Comparison of ENCODE assay signal across 23 mouse cellular contexts in genomic region chr9:95564047-95564446, GRCm38 (mm10). TPM values are rescaled to one million over a fixed set of nuclear protein-coding genes. Genes with fewer than 3 reads are reported as not detected.
A peak's percentile ranks its signal among the peaks of the same experiment; 100 is the strongest.
DNase-seq lines count a peak whose midpoint lies in the region; ATAC-seq and TF ChIP-seq lines count a peak whose summit lies in the region.
"Had no signal": no experiment of that assay in that cellular context is flagged by ENCODE, and none has a peak within 500 bp of the region (broad histone marks: within the 10 kb centered on the region; RNA-seq: fewer than 3 reads in every experiment).

No protein-coding gene starts in this region.

- TF ChIP-seq EP300 in liver, embryonic 14.5 days (IDR thresholded peaks at IDR 0.05; ENCODE audit: low read depth): no peak

- no peak for ATAC-seq in liver, embryonic 11.5 days (replicated peaks; ENCODE audit: low FRiP score)
- no peak for ATAC-seq in liver, embryonic 14.5 days (ENCODE audit: insufficient read depth)
- ATAC-seq in monocyte, adult 5-6 weeks (replicated peaks; ENCODE audit: insufficient number of reproducible peaks, low FRiP score, low TSS enrichment, poor library complexity, severe bottlenecking): no peak
- ATAC-seq: CD4-positive, CD25-positive, alpha-beta regulatory T cell, adult 4 months; forebrain, embryonic 15.5 days; midbrain, embryonic 15.5 days; Patski had no signal

- H3K4me3 ChIP-seq in liver, embryonic 11.5 days (ENCODE audit: low read depth, low read length): no peak overlapping the region
- H3K4me3 ChIP-seq in liver, embryonic 14.5 days (ENCODE audit: insufficient read depth in 1 of 2, low read depth in 2 of 2, low read length in 2 of 2): no peak overlapping the region
- H3K4me3 ChIP-seq: embryonic facial prominence, embryonic 15.5 days; forebrain, embryonic 15.5 days; hindbrain, embryonic 15.5 days; limb, embryonic 12.5 days; midbrain, embryonic 15.5 days; myocyte; neural tube, embryonic 13.5 days had no signal

- H3K9me3 ChIP-seq in liver, embryonic 11.5 days (ENCODE audit: control insufficient read depth, low read length): no peaks in the 10 kb centered on the region
- no peaks in the 10 kb centered on the region for H3K9me3 ChIP-seq in liver, embryonic 14.5 days (ENCODE audit: control insufficient read depth, low read length)
- H3K9me3 ChIP-seq: embryonic facial prominence, embryonic 15.5 days; forebrain, embryonic 15.5 days; hindbrain, embryonic 15.5 days; limb, embryonic 12.5 days; midbrain, embryonic 15.5 days; neural tube, embryonic 13.5 days had no signal

- 63% methylated on average over 4 of the region's 4 CpGs for WGBS in liver, embryonic 11.5 days
- 47% methylated on average over 4 of the region's 4 CpGs for WGBS in liver, embryonic 14.5 days (ENCODE audit: insufficient replicate concordance)

- no peak overlapping the region for H3K27ac ChIP-seq in liver, embryonic 11.5 days (ENCODE audit: low read depth, low read length)
- no peak overlapping the region for H3K27ac ChIP-seq in liver, embryonic 14.5 days
- H3K27ac ChIP-seq: embryonic facial prominence, embryonic 15.5 days; forebrain, embryonic 15.5 days; hindbrain, embryonic 15.5 days; limb, embryonic 12.5 days; midbrain, embryonic 15.5 days; neural tube, embryonic 13.5 days had no signal

- H3K9ac ChIP-seq in liver, embryonic 11.5 days (ENCODE audit: low read depth, low read length): no peak overlapping the region
- H3K9ac ChIP-seq in liver, embryonic 14.5 days (replicated peaks): no peak overlapping the region
- H3K9ac ChIP-seq: embryonic facial prominence, embryonic 15.5 days; forebrain, embryonic 15.5 days; hindbrain, embryonic 15.5 days; limb, embryonic 12.5 days; lung, embryonic 14.5 days; midbrain, embryonic 15.5 days; neural tube, embryonic 13.5 days had no signal

- peaks cover 48% of the 10 kb centered on the region for H3K27me3 ChIP-seq in liver, embryonic 11.5 days (replicated peaks; ENCODE audit: control insufficient read depth, insufficient read depth, low read length)
- peaks cover 35% of the 10 kb centered on the region for H3K27me3 ChIP-seq in liver, embryonic 14.5 days (ENCODE audit: control insufficient read depth, insufficient read depth, low read length)
- H3K27me3 ChIP-seq: Patski had no signal

- H3K36me3 ChIP-seq in liver, embryonic 11.5 days (ENCODE audit: control insufficient read depth, insufficient read depth, low read length): 0 out of 2 replicates have a peak, but pooled peaks cover 2% of the 10 kb centered on the region
- H3K36me3 ChIP-seq in liver, embryonic 14.5 days (replicated peaks; ENCODE audit: control insufficient read depth, insufficient read depth, low read depth): no peaks in the 10 kb centered on the region
- H3K36me3 ChIP-seq: embryonic facial prominence, embryonic 15.5 days; forebrain, embryonic 15.5 days; hindbrain, embryonic 15.5 days; limb, embryonic 12.5 days; midbrain, embryonic 15.5 days; neural tube, embryonic 13.5 days had no signal

- peak overlapping the region; percentile 91 for H3K4me2 ChIP-seq in liver, embryonic 11.5 days
- H3K4me2 ChIP-seq in liver, embryonic 14.5 days (ENCODE audit: low read depth): peak overlapping the region; percentile 87
- H3K4me2 ChIP-seq: embryonic facial prominence, embryonic 15.5 days; forebrain, embryonic 15.5 days; limb, embryonic 12.5 days; lung, embryonic 14.5 days; neural tube, embryonic 13.5 days had no signal

- H3K4me1 ChIP-seq in liver, embryonic 11.5 days (replicated peaks; ENCODE audit: control insufficient read depth, insufficient read depth, low read length): peaks cover 4% of the 10 kb centered on the region
- H3K4me1 ChIP-seq in liver, embryonic 14.5 days (replicated peaks; ENCODE audit: control insufficient read depth in 2 of 2, insufficient read depth in 2 of 2, low read length in 1 of 2): no peaks in the 10 kb centered on the region; a peak in 1 of 4 replicates

- peak; percentile 89 for DNase-seq in heart, adult 11 months
- no peak for DNase-seq in heart, postnatal 4 days
- DNase-seq in liver, embryonic 11.5 days (ENCODE audit: low spot score): no peak
- DNase-seq in liver: no peak
- no peak for DNase-seq in liver, embryonic 14.5 days (ENCODE audit: low read depth in 3 of 3, low spot score in 3 of 3)
- DNase-seq in kidney, postnatal 14 days: no peak
- DNase-seq: adrenal gland, postnatal 36 days; cerebellum, adult 9-10 months; kidney, adult 2 months; kidney, postnatal 10 days; lung, embryonic 14.5 days; retina, postnatal 1 day; right cerebral cortex, postnatal 25 days had no signal

- TF ChIP-seq CTCF in liver, embryonic 14.5 days (IDR thresholded peaks at IDR 0.05; ENCODE audit: low read depth): no peak

RNA-seq across cellular contexts. Expression of gene Paqr9, which starts 4.6 kb away (rescaled TPM):
- total RNA-seq in heart, postnatal 4 days (2021): 10 to 100 TPM; 35.1 to 37.6 TPM
- 13.8 and 14.4 TPM in 2 replicates for polyA plus RNA-seq in liver, embryonic 11.5 days (2014; fragmentation: Nextera tagmentation; extraction: Ambion mirVana)
- polyA plus RNA-seq in liver, embryonic 14.5 days (2012; rRNA removed): 11.9 and 12.2 TPM in 2 replicates
- 7.5 and 10.7 TPM in 2 replicates for polyA plus RNA-seq in liver, embryonic 14.5 days (2014; fragmentation: Nextera tagmentation; extraction: Ambion mirVana)
- 0.57 to 1.4 TPM in 2 of 3 replicates, not detected in the other for total RNA-seq in monocyte, adult 5-6 weeks (2017)
- polyA plus RNA-seq: lung, embryonic 14.5 days had no signal

RNA-seq across cellular contexts. Expression of gene U2surp, which starts 52.3 kb away (rescaled TPM):
- 10 to 100 TPM; 56.5 to 57.9 TPM for total RNA-seq in heart, postnatal 4 days (2021)
- polyA plus RNA-seq in liver, embryonic 11.5 days (2014; fragmentation: Nextera tagmentation; extraction: Ambion mirVana): 124 and 131 TPM in 2 replicates
- polyA plus RNA-seq in liver, embryonic 14.5 days (2012; rRNA removed): 5.5 and 12.4 TPM in 2 replicates
- polyA plus RNA-seq in liver, embryonic 14.5 days (2014; fragmentation: Nextera tagmentation; extraction: Ambion mirVana): 57.4 and 67.2 TPM in 2 replicates
- 105 to 140 TPM (median 116 TPM) in 3 replicates for total RNA-seq in monocyte, adult 5-6 weeks (2017)

Comparison
In these comparisons a context has a peak if more than half of its experiments do, and no peak if none do; other contexts are left out.
1. RNA of gene Paqr9, which starts 4.6 kb away (total RNA-seq): 35.1 to 37.6 TPM in heart, postnatal 4 days; 0.57 to 1.4 TPM in monocyte, adult 5-6 weeks; every median in the first group is over 10 times any median in the second.